Mouse (Mus musculus): Measurements from ENCODE around the gene Atxn7. TPM values are rescaled to one million over a fixed set of nuclear protein-coding genes. Genes with fewer than 3 reads are reported as not detected.

The Atxn7 gene
- polyA plus RNA-seq, 2 experiments: 1.1 to 3.0 TPM

DNA sequence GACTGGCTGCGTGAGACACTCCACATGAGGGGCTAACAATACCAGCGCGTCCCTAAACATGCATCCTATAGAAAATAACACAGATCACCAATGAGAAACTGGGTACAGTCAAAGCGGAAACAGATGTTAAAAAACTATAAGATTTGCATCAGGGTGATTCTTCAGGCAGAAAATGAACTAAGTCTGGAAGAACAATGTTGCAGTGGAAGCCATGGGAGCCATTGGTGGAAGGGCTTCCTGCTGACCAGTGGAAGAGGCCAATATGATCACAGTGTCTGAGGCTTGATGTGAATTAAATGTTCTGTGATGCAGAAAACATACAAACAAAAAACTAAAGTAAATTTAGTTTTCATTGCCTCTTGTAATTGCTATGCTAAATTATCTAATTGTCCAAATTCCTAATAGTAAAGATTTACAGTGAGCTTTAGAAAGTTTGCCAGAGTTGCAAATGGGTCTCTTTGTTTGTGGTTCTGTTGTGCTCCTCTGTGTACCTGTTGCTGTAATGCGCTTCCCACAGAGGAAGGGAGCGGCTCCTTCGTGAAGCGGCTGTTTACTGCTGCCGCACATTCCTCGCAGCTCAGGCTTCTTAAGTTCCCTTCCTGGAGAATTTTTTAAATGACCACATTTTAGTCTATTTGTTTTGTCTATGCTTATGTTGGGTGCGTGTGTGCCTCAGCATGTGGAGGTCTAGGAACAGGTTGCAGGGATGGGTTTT lies 101.4 kb downstream of the Atxn7 start:
- ATAC-seq (ENCODE audit: insufficient read depth): no peak

DNA sequence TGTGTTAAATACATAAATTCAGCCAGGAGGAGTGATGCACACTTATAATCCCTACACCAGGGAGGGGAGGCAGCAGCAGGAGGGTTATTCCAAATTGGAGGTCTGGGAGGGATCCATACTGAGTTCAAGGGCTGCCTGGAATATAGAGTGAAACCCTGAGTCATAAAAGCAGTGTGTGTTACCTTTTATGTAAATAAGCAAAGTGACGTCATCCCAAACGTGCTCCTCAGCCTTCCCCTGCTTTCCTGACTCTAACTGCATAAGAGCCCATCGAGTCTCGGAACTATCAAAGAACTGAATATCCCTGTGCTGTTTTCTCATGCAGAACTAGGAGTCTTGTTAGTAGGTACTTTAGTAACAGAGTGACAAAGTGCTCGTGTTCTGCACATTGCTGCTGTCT lies 102.1 kb downstream of the Atxn7 start:
- 58% methylated on average over 5 of the region's 5 CpGs for WGBS (ENCODE audit: insufficient replicate concordance)

More for the DNA sequence above, 101.4 kb downstream of the Atxn7 start:
- 80% methylated on average over 11 of the region's 11 CpGs for WGBS (ENCODE audit: insufficient replicate concordance)
- TF ChIP-seq EP300 (IDR thresholded peaks at IDR 0.05; ENCODE audit: low read depth) (no peak), CTCF (IDR thresholded peaks at IDR 0.05; ENCODE audit: low read depth) (no peak)
- DNase-seq (ENCODE audit: low read depth in 3 of 3, low spot score in 3 of 3): no peak
- H3K27me3 ChIP-seq (ENCODE audit: control insufficient read depth, insufficient read depth, low read length): no peaks in the 10 kb centered on the region
- H3K4me3 ChIP-seq (ENCODE audit: insufficient read depth in 1 of 2, low read depth in 2 of 2, low read length in 2 of 2): no peak overlapping the region
- no peak overlapping the region for H3K9ac ChIP-seq (replicated peaks)
- no peaks in the 10 kb centered on the region for H3K36me3 ChIP-seq (replicated peaks; ENCODE audit: control insufficient read depth, insufficient read depth, low read depth)
- H3K9me3 ChIP-seq (ENCODE audit: control insufficient read depth, low read length): no peaks in the 10 kb centered on the region
- peaks cover 4 to 15% of the 10 kb centered on the region in 2 experiments; a peak in 3 of 4 replicates for H3K4me1 ChIP-seq (replicated peaks; ENCODE audit: control insufficient read depth in 2 of 2, insufficient read depth in 2 of 2, low read length in 1 of 2)
- no peak overlapping the region for H3K27ac ChIP-seq
- no peak overlapping the region for H3K4me2 ChIP-seq (ENCODE audit: low read depth)

GRCm38 (mm10) chr14:14064486-14065141 lies 103.4 kb downstream of the Atxn7 start:
- no peak overlapping the region for H3K9ac ChIP-seq (replicated peaks)
- ATAC-seq (ENCODE audit: insufficient read depth) (no peak), DNase-seq (ENCODE audit: low read depth in 3 of 3, low spot score in 3 of 3) (no peak)
- 9% methylated on average over 5 of the region's 5 CpGs for WGBS (ENCODE audit: insufficient replicate concordance)
- TF ChIP-seq EP300 (IDR thresholded peaks at IDR 0.05; ENCODE audit: low read depth) (no peak), CTCF (IDR thresholded peaks at IDR 0.05; ENCODE audit: low read depth) (no peak)
- no peaks in the 10 kb centered on the region for H3K9me3 ChIP-seq (ENCODE audit: control insufficient read depth, low read length)
- H3K36me3 ChIP-seq (replicated peaks; ENCODE audit: control insufficient read depth, insufficient read depth, low read depth): no peaks in the 10 kb centered on the region
- H3K27ac ChIP-seq: no peak overlapping the region
- no peak overlapping the region for H3K4me3 ChIP-seq (ENCODE audit: insufficient read depth in 1 of 2, low read depth in 2 of 2, low read length in 2 of 2)
- H3K4me1 ChIP-seq (replicated peaks; ENCODE audit: control insufficient read depth in 2 of 2, insufficient read depth in 2 of 2, low read length in 1 of 2): peaks cover 4 to 24% of the 10 kb centered on the region in 2 experiments; a peak in 3 of 4 replicates
- H3K27me3 ChIP-seq (ENCODE audit: control insufficient read depth, insufficient read depth, low read length): no peaks in the 10 kb centered on the region
- H3K4me2 ChIP-seq (ENCODE audit: low read depth): no peak overlapping the region

More for the DNA sequence above, 102.1 kb downstream of the Atxn7 start:
- Histone ChIP-seq H3K9me3 (ENCODE audit: control insufficient read depth, low read length) (no peaks in the 10 kb centered on the region), H3K4me2 (ENCODE audit: low read depth) (no peak overlapping the region), H3K9ac (replicated peaks) (no peak overlapping the region), H3K27ac (no peak overlapping the region), H3K4me3 (ENCODE audit: insufficient read depth in 1 of 2, low read depth in 2 of 2, low read length in 2 of 2) (no peak overlapping the region), H3K27me3 (ENCODE audit: control insufficient read depth, insufficient read depth, low read length) (no peaks in the 10 kb centered on the region), H3K36me3 (replicated peaks; ENCODE audit: control insufficient read depth, insufficient read depth, low read depth) (no peaks in the 10 kb centered on the region), H3K4me1 (replicated peaks; ENCODE audit: control insufficient read depth in 2 of 2, insufficient read depth in 2 of 2, low read length in 1 of 2) (peaks cover 4 to 20% of the 10 kb centered on the region in 2 experiments; a peak in 3 of 4 replicates)
- TF ChIP-seq CTCF (IDR thresholded peaks at IDR 0.05; ENCODE audit: low read depth): no peak
- TF ChIP-seq EP300 (IDR thresholded peaks at IDR 0.05; ENCODE audit: low read depth): no peak
- DNase-seq (ENCODE audit: low read depth in 3 of 3, low spot score in 3 of 3) (no peak), ATAC-seq (ENCODE audit: insufficient read depth) (no peak)

DNA sequence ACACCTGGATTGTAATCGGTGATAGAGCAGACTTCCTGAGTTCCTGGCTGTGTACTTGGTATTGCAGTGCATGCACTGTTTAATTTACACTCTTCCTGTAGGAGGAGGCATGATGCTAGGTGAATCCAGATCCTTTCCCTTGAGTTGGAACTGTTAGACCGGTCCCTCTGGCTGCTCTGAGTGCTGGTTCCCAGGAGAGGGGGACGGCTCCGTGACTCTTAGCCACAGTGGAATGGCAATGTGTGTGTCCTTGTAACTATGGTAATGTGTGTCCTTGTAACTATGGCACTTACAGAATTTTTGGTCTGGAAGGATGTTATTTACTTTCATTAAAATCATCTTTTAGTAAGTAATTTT lies 103.9 kb downstream of the Atxn7 start:
- 45% methylated on average over 4 of the region's 4 CpGs for WGBS (ENCODE audit: insufficient replicate concordance)
- no peak for TF ChIP-seq EP300 (IDR thresholded peaks at IDR 0.05; ENCODE audit: low read depth)
- TF ChIP-seq CTCF (IDR thresholded peaks at IDR 0.05; ENCODE audit: low read depth): no peak
- H3K4me2 ChIP-seq (ENCODE audit: low read depth): no peak overlapping the region
- H3K4me1 ChIP-seq (replicated peaks; ENCODE audit: control insufficient read depth in 2 of 2, insufficient read depth in 2 of 2, low read length in 1 of 2): peaks cover 4 to 25% of the 10 kb centered on the region in 2 experiments; a peak in 3 of 4 replicates
- H3K9me3 ChIP-seq (ENCODE audit: control insufficient read depth, low read length): no peaks in the 10 kb centered on the region
- ATAC-seq (ENCODE audit: insufficient read depth): no peak
- no peak for DNase-seq (ENCODE audit: low read depth in 3 of 3, low spot score in 3 of 3)
- H3K27ac ChIP-seq: no peak overlapping the region
- no peak overlapping the region for H3K9ac ChIP-seq (replicated peaks)
- no peak overlapping the region for H3K4me3 ChIP-seq (ENCODE audit: insufficient read depth in 1 of 2, low read depth in 2 of 2, low read length in 2 of 2)
- no peaks in the 10 kb centered on the region for H3K27me3 ChIP-seq (ENCODE audit: control insufficient read depth, insufficient read depth, low read length)
- no peaks in the 10 kb centered on the region for H3K36me3 ChIP-seq (replicated peaks; ENCODE audit: control insufficient read depth, insufficient read depth, low read depth)

DNA sequence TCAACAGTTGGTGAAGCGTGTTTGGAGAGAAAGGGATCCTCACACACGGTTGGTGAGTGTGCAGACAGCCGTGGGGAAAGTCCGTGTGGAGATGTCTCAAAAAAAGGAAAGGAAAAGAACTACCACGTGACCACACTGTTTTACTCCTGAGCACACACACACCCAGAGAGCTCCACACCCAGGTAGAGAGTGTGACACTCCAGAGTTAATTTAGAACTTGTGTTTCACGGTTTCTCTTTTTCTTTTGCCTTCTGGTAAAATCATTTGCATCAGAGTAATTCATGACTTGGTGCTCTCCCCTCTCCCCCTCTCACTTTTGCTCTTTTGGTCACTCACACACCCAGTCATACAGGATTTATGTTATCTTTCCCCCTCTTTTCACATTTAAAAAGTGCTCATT lies 105.0 kb downstream of the Atxn7 start:
- TF ChIP-seq EP300 (IDR thresholded peaks at IDR 0.05; ENCODE audit: low read depth) (no peak), CTCF (IDR thresholded peaks at IDR 0.05; ENCODE audit: low read depth) (no peak)
- no peaks in the 10 kb centered on the region for H3K27me3 ChIP-seq (ENCODE audit: control insufficient read depth, insufficient read depth, low read length)
- no peak overlapping the region for H3K4me2 ChIP-seq (ENCODE audit: low read depth)
- H3K27ac ChIP-seq: no peak overlapping the region
- no peak for DNase-seq (ENCODE audit: low read depth in 3 of 3, low spot score in 3 of 3)
- peaks cover 4 to 28% of the 10 kb centered on the region in 2 experiments; a peak in 3 of 4 replicates for H3K4me1 ChIP-seq (replicated peaks; ENCODE audit: control insufficient read depth in 2 of 2, insufficient read depth in 2 of 2, low read length in 1 of 2)
- H3K36me3 ChIP-seq (replicated peaks; ENCODE audit: control insufficient read depth, insufficient read depth, low read depth): no peaks in the 10 kb centered on the region
- no peak overlapping the region for H3K9ac ChIP-seq (replicated peaks)
- H3K9me3 ChIP-seq (ENCODE audit: control insufficient read depth, low read length): no peaks in the 10 kb centered on the region
- 36% methylated on average over 6 of the region's 6 CpGs for WGBS (ENCODE audit: insufficient replicate concordance)
- ATAC-seq (ENCODE audit: insufficient read depth): no peak
- H3K4me3 ChIP-seq (ENCODE audit: insufficient read depth in 1 of 2, low read depth in 2 of 2, low read length in 2 of 2): no peak overlapping the region
